Mouse (Mus musculus): Measurements from ENCODE around the gene Ddx4.

The Ddx4 gene

DNA sequence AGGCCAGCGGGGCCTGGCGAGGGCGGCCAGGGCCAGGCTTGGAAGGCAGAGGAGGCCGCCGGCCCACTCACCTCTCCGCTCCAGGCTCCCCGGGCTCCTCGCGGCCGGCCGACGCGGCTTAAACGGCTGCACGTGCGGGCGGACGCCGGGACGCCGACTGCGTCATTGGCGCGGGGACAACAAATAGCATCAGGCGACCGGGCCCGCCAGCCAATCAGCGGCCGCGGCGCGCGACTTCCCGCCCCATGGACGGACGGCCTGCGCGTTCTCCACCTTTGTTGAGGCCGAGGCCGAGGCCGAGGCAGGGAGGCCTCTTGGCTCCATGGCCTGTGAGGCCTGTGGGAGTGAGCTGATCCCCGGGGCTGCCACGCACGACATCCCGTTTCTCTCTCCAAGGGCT lies at the start of gene Ddx4:
Gene Ddx4 (minus strand): TSS at position 271 of the 400 bp plus-strand sequence.
- no peak for DNase-seq (ENCODE audit: low spot score)

DNA sequence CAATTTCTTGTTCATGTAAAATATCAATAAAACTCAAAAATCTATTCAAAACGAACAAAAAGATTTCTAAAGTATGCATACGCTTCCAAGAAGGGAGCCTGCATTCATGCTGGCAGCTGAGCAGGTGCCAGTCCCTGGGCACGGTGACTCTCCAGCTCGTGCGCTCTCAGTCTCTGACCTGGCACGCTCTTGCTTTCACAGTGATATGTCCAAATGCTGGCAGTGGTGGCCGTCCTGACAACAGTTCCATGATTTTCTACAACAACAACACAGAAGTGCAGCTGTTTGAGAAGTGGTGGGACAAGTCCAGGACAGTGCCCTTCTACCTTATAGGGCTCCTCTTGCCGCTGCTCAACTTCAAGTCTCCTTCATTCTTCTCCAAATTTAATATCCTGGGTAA lies 49.0 kb upstream of the Ddx4 start:
- no peak for DNase-seq (ENCODE audit: low spot score)

DNA sequence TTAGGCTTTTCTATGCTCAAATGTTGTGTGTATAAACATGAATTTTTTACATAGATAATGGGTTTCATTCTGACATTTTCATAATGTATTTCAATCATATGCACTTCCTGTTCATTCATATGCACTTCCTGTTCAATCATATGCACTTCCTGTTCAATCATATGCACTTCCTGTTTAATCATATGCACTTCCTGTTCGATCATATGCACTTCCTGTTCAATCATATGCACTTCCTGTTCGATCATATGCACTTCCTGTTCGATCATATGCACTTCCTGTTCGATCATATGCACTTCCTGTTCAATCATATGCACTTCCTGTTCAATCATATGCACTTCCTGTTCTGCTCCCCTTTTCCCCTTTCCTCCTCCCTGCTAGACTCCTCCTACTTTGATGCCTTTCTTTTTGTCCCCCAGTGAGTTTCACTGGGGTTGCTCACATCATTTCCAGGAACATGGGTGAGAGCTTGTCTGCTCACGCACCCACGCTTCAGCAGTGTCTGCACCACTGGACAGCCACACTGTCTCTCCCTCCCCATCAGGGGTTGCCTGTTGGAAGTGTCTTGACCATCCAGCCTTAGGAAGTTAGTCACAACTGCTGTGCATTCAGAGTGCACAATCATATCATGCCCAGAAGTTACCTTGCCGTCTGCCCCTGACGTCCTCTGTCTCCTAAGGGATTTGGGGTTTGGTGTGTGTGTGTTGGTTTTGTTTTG lies 43.4 kb upstream of the Ddx4 start:
- no peak for DNase-seq (ENCODE audit: low spot score)

DNA sequence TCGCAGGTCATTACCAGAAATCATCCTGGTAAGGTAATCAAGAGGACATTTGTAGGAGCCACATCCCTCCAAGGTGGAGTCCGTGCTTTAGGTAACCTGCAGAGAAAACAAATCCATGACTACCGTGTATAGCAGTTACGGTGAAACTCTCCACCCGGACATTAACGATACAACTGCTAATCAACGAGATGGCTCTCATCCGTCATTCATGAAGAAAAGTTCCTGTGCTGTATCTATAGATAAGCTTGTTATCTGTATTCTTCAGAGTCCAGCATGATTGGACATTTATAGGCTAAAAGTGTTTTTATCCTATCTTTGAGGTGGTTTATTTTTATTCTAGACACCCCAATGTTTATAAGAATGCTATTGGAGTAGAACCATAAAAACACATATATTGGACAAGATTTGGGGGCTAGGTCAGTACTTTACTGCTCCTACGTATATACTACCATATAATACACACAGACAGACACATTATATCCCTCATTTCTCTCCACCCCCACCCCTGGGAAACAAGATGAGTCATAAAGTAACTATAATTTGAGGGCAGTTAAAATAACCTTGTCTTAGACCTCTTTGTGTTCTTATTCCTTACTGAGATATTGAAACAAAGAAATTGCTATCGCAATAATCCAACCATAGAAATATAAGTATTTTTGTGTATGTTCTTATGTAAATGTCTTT lies 40.7 kb upstream of the Ddx4 start:
- no peak for DNase-seq (ENCODE audit: low spot score)

DNA sequence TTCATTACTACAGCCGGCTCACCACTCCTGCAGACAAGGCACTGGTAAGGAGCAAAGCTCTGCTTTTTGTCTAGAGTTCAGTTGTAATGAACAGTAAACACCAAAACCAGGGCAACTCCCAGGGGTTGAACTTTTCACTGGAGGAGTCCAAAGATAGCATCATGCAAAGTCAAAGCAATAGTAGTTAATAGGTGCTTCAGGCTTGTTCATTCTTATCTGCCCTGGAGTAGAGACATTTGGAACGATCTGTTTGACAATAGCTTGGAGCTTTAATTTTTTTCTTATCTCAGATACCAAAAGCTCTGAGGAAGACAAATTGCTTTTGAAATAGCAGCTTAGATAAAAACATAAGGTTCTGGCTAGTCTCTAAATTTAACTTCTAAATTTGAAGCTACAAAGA lies 33.9 kb upstream of the Ddx4 start:
- no peak for DNase-seq (ENCODE audit: low spot score)

DNA sequence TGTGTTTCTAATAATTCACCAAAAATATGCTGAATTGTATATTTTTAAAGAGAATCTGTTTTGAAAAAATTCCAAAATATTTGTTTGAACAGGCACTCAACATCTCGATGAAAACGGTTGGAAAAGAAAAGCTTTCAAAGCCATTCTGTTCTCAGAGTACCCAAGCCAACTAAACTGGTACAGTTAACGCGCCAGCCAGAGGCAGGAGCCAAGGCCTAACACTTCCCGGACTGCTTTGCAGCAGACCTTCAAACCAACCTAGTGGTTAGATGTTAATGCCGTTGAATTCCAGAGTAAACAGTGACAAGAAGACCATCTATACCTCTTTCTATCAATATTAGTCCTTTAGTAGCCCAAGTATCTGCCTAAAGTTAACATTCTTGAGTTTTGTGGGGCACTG lies 31.7 kb upstream of the Ddx4 start:
- DNase-seq (ENCODE audit: low spot score), result no peak

DNA sequence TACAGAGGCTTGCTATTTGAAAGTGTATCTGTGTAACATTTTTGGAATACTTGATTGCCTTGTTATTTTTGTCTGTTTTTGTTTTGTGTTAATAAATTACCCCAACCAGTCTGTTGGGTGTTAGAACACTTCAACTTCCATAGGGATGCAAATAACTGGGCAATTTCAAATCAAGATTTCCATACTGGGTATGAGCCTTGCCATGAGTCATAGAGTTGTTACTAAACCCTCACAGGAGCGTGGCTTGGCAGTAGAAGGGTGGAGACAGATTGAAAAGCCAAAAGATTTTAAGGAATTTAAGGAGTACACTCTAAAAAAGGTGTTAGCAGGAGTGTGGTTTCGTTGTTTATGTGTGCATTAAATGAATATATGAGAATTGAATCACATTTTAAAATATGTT lies 31.0 kb upstream of the Ddx4 start:
- no peak for DNase-seq (ENCODE audit: low spot score)

DNA sequence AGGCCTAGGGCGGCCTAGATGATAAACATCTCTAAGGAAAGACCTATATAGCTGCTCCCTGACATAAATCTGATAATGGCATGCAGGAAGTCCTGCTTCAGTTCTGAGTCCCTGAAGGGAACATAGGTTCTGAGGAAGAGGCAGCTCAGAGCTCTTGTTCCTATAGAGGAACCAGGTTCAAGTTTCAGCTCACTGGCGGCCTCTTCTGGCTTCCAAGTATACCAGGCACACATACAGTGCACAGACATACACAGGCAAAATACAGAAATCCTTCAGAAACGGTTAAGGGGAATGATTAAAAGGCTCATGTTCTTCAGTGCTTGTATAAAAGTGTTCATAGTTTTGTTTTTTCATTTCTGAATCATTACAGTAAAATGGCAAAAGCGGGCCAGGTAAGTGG lies 25.9 kb upstream of the Ddx4 start:
- DNase-seq (ENCODE audit: low spot score), result no peak

DNA sequence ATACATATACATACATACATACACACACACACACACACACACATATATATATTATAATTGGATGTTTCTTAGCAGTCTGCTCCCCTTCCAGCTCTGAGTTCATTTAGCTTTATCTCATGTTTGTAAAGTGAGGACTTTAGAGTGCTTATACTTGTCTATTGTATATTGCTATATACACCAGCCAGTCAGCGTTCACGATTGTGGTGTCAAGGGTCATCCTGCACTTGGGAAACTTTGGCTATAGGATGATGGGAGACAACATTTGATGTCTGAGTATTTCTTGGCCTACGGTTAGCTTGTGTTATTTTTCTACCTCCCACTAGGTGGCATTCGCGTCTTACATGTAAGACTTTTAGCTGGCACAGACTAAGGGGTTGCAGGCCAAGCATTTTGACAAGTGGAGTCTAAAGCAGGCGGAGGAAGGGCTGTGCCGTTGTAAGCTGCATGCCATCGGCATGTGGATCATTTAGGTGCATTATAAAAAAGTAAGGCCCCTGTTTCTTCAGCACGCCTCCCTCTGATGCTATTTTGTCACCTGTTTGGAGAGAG lies 21.7 kb upstream of the Ddx4 start:
- DNase-seq (ENCODE audit: low spot score), result peak; percentile 41

DNA sequence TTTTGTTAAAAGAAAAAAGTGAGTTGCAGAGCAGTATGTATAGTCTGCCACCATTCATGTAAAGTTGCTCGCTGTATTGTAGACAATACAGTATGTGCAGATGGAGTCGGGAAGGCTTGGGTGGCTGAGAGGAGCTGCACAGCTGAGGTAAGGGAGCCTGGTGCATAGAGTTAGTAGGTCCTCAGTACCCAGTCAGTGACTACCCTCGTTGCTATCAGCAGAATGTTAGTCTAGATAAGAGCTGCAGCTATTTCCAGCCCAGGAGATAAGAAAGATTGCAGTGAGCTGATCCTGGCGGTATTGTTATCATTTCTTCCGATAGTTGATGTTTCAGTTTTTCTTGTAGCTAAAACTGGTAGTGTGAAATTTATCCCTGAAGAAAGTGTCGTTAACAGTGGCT lies 20.5 kb upstream of the Ddx4 start:
- no peak for DNase-seq (ENCODE audit: low spot score)

DNA sequence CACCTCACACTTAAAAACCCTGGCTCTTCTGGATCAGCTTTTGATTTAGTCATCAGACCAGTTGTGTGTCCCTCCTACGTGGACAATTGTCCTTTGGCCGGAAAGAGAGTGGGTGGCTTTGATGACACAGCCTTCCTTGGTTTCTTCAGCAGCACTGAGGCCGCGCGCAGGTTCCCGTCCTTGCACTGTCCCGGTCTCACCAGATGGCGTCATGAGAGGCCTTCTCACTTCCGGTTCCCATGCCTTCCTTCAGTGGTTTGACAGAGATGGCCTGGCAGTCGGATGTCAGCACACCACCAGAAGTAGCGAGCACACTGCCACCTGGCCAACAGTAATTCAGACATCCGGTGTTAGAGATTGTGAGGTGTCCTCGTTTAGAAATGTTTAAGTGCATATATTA lies 19.4 kb upstream of the Ddx4 start:
- no peak for DNase-seq (ENCODE audit: low spot score)

DNA sequence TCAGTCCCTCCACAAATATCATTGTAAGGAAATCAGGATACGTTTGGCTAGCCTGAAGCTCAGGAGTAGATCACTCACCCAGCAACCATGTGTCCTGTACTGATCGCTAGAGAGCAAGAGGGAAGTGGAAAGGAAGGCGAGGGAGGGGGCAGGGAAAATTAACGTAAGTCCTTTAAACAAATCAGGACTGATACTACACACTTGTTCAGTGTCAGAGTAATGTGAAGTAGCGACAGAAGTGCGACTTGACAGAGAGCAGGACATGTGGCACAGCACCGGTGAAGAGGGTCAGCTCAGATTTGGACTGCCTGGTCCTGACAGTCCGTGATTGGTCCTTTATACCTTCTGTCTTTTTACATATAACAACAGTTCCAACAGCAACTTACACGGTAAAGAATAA lies 14.9 kb upstream of the Ddx4 start:
- DNase-seq (ENCODE audit: low spot score), result no peak

DNA sequence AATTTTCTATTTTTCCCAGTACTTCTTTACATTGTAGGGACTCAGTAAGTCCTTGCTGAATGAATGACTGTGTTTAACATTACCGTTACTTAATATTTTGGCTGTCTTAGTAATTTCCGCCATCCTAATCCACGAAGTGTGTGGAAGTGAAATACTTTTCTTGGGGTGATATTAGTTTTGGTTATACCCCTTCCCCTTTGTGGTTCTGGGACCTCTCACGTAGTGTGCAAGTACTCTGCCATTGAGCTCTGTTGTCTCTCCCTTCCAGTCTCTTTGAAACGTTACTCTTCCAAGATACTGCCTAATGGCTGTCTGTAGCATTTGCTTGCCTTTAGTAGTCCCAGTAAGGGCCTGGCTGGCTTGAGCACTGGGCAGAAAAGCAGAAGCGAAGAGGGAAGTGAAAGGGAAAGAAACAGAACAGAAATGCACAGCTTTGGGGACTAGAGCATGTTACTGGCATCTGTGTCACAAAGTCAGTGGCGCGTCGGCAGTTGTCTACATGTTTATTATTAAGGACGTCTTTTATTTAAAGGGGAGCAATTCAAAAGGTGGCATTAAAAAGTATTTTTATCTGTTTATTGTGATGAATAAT lies 14.3 kb upstream of the Ddx4 start:
- no peak for DNase-seq (ENCODE audit: low spot score)

DNA sequence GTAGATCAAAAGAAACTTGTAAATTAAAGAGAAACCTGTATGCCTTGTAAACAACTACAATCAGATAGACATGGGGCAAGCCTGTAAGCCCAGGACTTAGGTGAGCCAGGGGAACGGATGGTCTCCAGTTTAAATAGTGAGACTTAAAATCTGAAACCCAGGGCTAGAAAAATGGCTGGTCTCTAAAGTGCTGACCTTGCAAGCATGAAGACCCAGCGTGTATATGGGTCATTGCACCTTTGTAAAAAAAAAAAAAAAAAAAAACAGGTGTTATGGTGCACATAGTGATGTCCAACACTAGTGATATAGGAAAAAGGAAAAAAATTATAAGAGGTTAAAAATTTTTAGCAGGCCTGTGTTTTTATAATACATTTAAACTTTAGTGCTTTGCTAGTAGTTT lies 9.4 kb upstream of the Ddx4 start:
- no peak for DNase-seq (ENCODE audit: low spot score)

DNA sequence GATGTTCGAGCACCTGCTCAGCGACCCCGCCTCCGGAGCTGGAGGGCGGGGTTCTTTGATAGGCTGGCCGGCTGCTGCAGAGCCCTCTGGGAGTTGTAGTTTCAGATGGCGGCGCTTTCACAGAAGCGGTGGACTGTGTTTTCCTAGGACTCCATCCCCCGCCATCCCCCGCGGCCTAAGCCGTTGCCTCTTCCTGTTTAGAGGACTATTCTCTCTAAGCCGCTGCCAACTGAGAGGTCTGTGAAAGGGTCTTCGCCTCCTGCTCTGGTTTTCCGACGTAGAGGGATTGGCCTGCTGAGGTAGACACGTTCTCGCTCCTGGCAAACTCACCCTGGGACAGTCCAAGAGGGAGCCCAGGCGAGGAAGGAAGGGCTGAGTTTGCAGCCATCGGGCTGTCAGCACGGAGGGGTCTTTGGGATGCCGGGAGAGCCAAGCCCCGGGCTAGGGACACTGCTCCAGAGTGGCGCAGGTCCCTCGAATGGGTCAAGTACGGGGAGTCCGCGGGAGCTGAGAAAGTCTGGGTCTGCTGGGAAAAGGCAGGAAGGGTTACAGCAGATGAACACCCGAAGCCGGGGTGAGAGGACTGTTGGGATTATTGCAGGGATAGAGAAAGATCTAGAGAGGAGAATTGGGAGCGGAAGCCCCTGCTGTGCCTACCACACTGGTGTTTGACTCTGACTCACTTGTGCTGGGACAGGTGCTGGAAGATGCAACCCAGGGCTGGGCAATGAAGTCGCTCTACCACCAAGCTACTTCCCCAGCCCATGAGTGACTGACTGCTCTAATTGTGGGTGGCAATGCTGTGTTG lies 8.5 kb upstream of the Ddx4 start, which contains the start of gene Slc38a9:
Gene Slc38a9 (plus strand): TSS at position 178 of the 808 bp plus-strand sequence.
- DNase-seq (ENCODE audit: low spot score), result peak; percentile 80

DNA sequence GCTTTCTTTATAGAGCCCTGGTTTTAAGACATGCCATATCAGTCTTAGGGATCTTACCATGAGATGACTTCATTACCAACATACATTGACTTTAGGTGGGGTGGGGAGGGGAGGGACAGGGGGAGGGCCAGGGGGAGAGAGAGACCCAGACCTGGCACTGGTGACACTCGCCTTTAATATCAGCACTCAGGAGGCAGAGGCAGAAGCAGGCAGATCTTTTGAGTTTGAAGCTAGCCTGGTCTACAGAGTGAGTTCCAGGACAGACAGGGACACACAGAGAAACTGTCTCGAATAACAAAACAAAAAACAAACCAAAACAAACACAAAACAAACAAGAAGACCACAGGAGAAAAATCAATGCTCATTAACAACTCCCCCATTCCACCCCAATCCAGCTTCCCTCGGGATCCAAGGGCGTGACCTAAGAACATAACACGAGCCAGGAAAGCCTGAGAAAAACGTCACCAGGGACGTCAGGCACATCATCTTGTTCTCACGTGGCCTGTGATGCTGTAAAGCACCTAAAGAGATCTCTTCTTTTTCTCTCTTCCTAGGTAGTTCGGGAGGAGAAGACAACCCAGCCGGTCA lies 7.8 kb upstream of the Ddx4 start:
- DNase-seq (ENCODE audit: low spot score), result no peak

DNA sequence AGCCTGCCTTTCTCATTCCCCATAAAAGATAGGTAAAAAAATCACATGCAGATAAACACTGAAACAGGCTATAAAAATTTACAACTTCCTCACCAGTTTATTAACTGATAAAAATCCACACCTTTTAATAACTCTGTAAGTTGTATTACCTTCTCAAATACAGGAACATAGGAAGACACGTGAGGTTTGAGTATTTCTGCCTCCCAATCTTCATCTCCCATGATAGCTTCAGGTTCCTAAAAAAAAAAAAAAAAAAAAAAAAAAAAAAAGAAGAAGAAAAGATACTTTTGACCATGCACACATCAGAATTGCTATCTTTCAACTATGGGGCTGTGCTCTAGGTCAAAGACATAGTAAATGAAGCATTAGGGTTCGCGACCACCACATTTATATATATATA lies 1.1 kb downstream of the Ddx4 start:
- DNase-seq (ENCODE audit: low spot score), result no peak

DNA sequence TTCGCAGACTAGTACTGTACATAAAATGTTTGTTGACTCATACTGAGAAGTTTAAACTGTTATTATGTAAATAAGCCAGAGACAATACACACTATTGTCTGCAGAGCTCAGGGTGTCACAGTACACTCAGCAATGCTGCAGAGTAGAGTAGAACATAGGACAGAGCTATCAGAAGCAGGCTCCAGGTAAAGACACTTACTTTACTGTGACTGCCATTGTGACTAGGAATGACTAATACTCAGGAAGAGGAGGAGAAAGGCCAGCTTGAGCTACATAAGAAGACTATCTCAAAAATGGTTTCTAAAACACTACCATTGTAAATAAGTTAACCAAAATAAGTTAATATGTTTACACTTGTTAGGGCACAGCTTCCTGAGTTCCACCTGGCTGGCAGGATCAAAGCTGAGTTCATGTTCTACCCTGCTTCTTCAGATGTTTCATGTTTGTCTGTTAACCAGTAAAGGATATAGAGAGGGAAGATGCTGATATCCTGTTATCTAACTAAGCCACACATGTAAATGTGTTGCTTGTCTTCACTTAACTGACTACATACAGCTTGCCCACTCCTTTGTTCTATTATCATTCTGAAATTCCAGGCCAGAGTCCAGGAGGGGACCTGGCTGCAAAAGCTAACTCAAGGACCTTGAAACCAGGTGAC lies 6.6 kb downstream of the Ddx4 start:
- DNase-seq (ENCODE audit: low spot score), result no peak

DNA sequence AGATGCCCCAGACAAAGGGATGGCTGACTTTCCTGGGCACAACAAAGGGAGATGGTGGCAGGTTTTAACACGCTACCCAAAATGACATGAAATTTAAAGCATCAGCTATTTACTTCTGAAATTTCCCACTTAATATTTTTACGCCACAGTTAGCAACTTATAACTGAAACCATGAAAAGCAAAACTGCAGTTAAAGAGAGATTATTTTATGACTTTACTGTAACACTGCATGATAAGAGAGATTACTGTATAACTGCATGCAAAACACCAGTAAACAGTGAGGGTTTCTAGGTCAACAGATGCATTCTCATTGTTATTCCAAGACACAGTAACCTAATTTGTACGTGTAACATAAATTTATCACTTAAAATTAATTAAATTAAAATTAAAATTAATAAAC lies 7.3 kb downstream of the Ddx4 start:
- DNase-seq (ENCODE audit: low spot score), result no peak

DNA sequence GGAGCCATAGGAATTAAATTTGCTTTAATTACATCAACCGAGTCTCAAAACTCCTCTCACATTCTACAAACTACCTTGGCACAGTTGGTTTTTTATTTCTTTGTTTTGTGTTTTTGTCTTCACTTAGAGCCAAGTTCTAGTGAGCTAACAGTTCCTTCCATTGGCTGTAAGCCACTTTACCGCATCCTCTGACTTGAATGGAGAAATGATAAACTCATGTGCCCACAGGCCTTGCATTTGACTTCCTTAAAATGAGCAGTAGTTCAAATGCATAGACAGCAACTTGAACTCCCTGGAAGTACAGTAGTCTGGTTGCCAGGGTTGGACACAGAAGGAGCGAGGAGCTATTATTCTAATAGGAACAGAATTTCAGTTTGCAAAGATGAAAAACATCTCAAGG lies 9.4 kb downstream of the Ddx4 start:
- DNase-seq (ENCODE audit: low spot score), result no peak

DNA sequence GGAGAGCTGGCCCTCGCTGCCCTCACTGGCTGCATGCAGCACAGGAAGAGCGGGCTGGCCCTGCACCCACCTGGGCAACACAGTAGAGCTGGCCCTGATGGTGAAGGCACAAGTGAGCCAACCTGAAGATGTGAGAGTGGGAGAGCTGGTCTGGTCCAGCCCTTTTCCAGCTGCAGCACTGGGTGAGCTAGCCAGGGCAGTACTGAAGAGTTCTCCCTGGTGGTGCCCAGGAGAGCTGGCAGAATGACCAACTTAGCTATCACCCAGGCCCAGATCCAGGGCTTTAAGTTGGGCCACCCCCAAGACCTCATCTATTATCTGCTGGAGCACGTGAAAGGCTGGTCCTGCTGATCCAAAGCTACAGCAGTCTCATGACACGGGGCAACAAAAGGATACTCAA lies 13.2 kb downstream of the Ddx4 start:
- no peak for DNase-seq (ENCODE audit: low spot score)

DNA sequence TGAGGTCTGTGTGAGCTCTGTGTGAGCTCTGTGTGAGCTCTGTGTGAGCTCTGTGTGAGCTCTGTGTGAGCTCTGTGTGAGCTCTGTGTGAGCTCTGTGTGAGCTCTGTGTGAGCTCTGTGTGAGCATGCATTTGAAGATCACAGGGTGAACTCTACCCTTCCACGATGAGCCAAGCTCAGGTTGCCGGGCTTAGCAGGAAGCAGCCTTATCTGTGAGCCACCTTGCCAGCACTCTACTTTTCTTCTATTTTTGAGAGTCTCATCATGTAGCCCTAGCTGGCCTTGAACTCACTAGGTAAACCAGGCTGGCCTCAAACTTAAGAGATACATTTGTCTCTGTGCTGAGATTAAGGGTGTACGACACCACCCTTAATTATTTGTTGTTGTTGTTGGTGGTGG lies 15.8 kb downstream of the Ddx4 start:
- no peak for DNase-seq (ENCODE audit: low spot score)

Data from urinary bladder, postnatal 25 days (tissue).